Mouse (Mus musculus) small intestine, adult 10 weeks (tissue): ENCODE measurements around the gene Pnp. TPM values are rescaled to one million over a fixed set of nuclear protein-coding genes. Genes with fewer than 3 reads are reported as not detected.

ENCODE experiments used
- polyA plus RNA-seq: library from polyadenylated mRNA; stranded (reverse); fragments of 350-450 nt; fragmentation: Illumina TruSeq; extraction: RNeasy Lipid Tissue Mini Kit (QIAGEN cat#74804); gene quantifications from one replicate; pipeline ENCODE4 v1.2.3, GENCODE M21; 2014; ENCODE audit warnings: low replicate concordance

Gene Pnp
- polyA plus RNA-seq, result 250 TPM

DNA sequence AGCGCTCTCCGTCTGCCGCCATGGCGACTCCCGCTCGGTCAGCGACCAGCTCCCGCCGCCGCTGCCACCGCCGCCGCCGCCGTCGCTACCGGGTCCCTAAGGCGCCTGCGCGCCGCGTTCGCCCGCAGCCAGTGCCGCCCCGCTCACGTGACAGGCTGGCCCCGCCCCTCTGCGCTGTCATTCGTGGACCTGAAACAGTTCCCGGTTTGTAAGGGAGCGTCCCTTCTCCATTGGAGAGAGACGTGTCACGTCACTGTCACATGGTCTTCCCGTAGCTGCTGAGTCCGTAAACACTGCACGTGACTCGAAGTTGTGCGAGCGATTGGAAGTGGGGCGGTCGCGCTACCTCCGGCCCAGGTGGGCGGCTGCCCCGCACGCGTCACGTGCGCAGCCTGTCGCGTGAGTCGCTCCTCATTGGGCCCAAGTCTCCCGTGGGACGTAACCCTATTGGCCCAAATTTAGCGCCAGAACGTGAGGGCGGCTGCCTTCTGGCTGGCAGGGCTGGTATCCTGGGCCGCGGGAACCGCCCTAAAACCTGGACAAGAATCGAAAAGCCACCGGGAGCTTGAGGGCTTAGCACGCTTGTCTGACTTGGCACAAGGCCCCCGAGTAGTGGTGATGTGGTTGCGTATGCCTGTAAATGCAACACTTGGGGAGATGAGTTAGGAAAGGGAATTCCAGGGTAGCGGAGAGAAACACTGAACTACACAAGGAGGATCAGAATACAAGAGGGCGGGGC, at the start of gene Pnp, which contains the start of gene Pip4p1:
Pnp (plus strand) TSS at position 329 of the 739 bp plus-strand sequence.
Pip4p1 (minus strand) TSS at position 103 of the 739 bp plus-strand sequence.

GRCm38 (mm10) chr14:50897374-50897765, 33.5 kb upstream of the Pnp start, which contains the start of gene Klhl33:
Klhl33 (minus strand) TSS chr14:50897507.

GRCm38 (mm10) chr14:50924281-50925064, 6.4 kb upstream of the Pnp start, which contains the start of the genes Osgep and Apex1:
Osgep (minus strand) TSS chr14:50924893.
Apex1 (plus strand) TSS chr14:50924968.

GRCm38 (mm10) chr14:50943932-50944667, 13.2 kb downstream of the Pnp start, which contains the start of gene Gm49342:
Gm49342 (plus strand) TSS chr14:50944517.

GRCm38 (mm10) chr14:50955942-50956508, 25.1 kb downstream of the Pnp start, which contains the start of gene Pnp2:
Pnp2 (plus strand) TSS chr14:50955992.

DNA sequence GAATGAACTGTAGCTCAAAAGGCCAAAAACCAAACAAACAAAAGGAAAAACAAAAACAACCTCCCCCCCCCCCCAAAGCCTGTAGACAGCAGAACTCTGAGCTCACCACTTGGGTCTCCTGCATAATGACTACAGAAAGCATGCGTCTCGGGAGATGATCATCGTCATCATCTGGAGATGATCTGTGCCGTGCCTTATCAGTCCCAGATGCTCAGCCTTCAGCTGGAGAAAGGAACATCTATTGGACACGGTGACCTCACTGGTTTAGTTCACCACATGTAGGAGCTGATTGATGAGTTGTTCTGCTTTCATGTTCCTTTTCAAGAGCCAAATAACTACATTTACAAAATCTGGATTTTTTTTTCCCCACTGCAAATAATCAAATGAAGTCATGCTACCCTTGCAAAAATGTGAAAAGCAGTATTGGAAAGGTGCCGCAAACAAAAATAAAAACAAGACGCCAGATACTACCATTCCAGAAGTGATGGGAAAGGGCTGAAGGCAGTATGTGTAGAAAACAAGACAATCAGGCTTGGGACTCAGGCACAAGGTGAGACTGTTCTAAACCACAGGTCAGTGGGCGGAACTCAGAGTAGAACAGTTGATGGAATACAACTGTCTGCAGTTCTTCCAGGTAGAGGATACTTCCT, 76.4 kb downstream of the Pnp start, which contains the start of gene Rnase10:
Rnase10 (plus strand) TSS at position 600 of the 650 bp plus-strand sequence.

Other genes starting within 250 kb of the Pnp start
- gene Olfr747, start 237.9 kb upstream of the Pnp start, polyA plus RNA-seq, result not detected
- gene Olfr748, start 223.7 kb upstream of the Pnp start, polyA plus RNA-seq, result not detected
- gene Olfr749, start 186.0 kb upstream of the Pnp start, polyA plus RNA-seq, result not detected
- 15.0 TPM for gene Ttc5, start 145.6 kb upstream of the Pnp start, polyA plus RNA-seq
- not detected for gene Ccnb1ip1, start 123.3 kb upstream of the Pnp start, polyA plus RNA-seq
- gene Parp2, start 123.2 kb upstream of the Pnp start, polyA plus RNA-seq, result 40.6 TPM
- gene Tep1, start 60.5 kb upstream of the Pnp start, polyA plus RNA-seq, result 55.9 TPM
- gene Klhl33, start 33.6 kb upstream of the Pnp start, polyA plus RNA-seq, result 5.5 TPM
- gene Osgep, start 6.2 kb upstream of the Pnp start, polyA plus RNA-seq, result 6.3 TPM
- 6.1 TPM for gene Apex1, start 6.1 kb upstream of the Pnp start, polyA plus RNA-seq
- 9.2 TPM for gene Pip4p1, start 226 bp upstream of the Pnp start, polyA plus RNA-seq
- gene Gm49342, start 13.4 kb downstream of the Pnp start, polyA plus RNA-seq, result not detected
- gene Pnp2, start 24.9 kb downstream of the Pnp start, polyA plus RNA-seq, result 51.2 TPM
- not detected for gene Rnase10, start 76.7 kb downstream of the Pnp start, polyA plus RNA-seq
- gene Rnase9, start 110.8 kb downstream of the Pnp start, polyA plus RNA-seq, result not detected
- not detected for gene Rnase11, start 119.1 kb downstream of the Pnp start, polyA plus RNA-seq
- gene Rnase12, start 126.6 kb downstream of the Pnp start, polyA plus RNA-seq, result not detected
- gene Olfr750, start 143.4 kb downstream of the Pnp start, polyA plus RNA-seq, result not detected
- 270 TPM for gene Rnase4, start 160.0 kb downstream of the Pnp start, polyA plus RNA-seq
- gene Ang, start 160.1 kb downstream of the Pnp start, polyA plus RNA-seq, result 15.4 TPM
- not detected for gene Eddm3b, start 183.3 kb downstream of the Pnp start, polyA plus RNA-seq
- gene Rnase6, start 192.8 kb downstream of the Pnp start, polyA plus RNA-seq, result 16.6 TPM
- 1,041 TPM for gene Rnase1, start 215.7 kb downstream of the Pnp start, polyA plus RNA-seq
- gene Rnase2b, start 231.2 kb downstream of the Pnp start, polyA plus RNA-seq, result not detected